ENCODE assay signal across 8 mouse cellular contexts in the genomic region with DNA sequence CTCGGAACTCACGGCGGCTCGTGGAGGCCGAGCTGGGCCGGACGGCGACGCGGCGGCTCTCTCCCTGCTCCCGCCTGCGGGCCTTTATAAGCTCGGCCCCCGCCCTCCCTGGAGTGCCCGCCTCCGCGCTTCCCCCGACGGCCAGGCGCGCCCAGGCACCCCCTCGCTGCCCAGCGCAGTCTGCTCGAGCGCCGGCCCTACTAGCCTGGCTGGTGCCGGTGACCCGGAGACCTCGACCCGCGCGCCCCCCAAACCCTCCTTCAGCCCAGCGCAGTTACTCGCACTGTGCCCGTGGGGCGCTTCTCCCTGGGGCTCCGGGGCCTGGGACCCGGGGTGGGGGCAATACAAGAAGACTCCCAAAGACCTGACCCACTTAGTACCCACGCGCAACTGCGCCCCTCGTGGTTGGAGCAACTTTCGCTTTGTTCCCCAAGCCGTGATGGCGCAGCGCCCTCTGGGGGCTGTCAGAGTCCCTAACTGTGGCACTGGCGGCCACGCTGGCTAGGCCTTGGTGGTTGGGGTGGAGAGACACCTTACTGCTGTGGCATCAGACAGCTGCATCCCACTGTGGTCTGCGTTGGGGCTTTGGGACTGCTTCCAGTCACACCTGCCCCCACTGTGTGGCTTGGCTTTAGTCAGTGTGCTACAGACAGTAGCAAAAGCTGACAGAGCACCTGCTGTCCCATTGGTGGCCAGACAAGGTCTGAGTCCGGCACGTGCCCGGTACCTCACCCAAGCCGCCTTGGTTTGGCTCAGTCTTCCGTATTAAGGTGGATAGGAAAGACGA. TPM values are rescaled to one million over a fixed set of nuclear protein-coding genes. Genes with fewer than 3 reads are reported as not detected.
DNase-seq lines count a peak whose midpoint lies in the region; ATAC-seq and TF ChIP-seq lines count a peak whose summit lies in the region.

Gene Piezo1 (minus strand): TSS at position 65 of the 787 bp plus-strand sequence.

- no peaks in the 10 kb centered on the region for H3K9me3 ChIP-seq in ES-E14 (ENCODE audit: control insufficient read depth, insufficient read depth, low read depth, low read length)
- no peaks in the 10 kb centered on the region for H3K9me3 ChIP-seq in lung, postnatal 0 days (ENCODE audit: low read length)

- peak; percentile 56 to 66 for ATAC-seq in hematopoietic stem cell, adult 5-6 weeks (replicated peaks in 1 of 2; ENCODE audit: insufficient read depth in 1 of 2, low FRiP score in 2 of 2, low TSS enrichment in 1 of 2, low read depth in 1 of 2, poor library complexity in 2 of 2, severe bottlenecking in 2 of 2)
- peak; percentile 91 for ATAC-seq in lung, postnatal 0 days

- H3K27ac ChIP-seq in ES-E14 (ENCODE audit: insufficient read depth, low read depth, low read length, poor library complexity, severe bottlenecking), result 0 out of 2 replicates have a peak within 1 kb of the TSS, but pooled peaks have one; percentile 29
- no peak within 1 kb of the TSS for H3K27ac ChIP-seq in cerebellum, adult 2 months (ENCODE audit: insufficient read depth, low read length)
- H3K27ac ChIP-seq in lung, postnatal 0 days (ENCODE audit: low read length), result peak within 1 kb of the TSS; percentile 93

- H3K9ac ChIP-seq in ES-E14 (ENCODE audit: insufficient read depth, low read depth, low read length, poor library complexity, severe bottlenecking), result peak within 1 kb of the TSS; percentile 97
- H3K9ac ChIP-seq in lung, postnatal 0 days (replicated peaks; ENCODE audit: low read depth), result peak within 1 kb of the TSS; percentile 84

- H3K4me3 ChIP-seq in ES-E14 (ENCODE audit: insufficient read depth in 1 of 2, low read depth in 1 of 2, low read length in 2 of 2, poor library complexity in 1 of 2, severe bottlenecking in 1 of 2), result peak within 1 kb of the TSS; percentile 87 to 92
- H3K4me3 ChIP-seq in cerebellum, adult 2 months (replicated peaks; ENCODE audit: insufficient read depth, low read depth, low read length), result no peak within 1 kb of the TSS
- peak within 1 kb of the TSS; percentile 83 for H3K4me3 ChIP-seq in lung, postnatal 0 days (ENCODE audit: low read depth, low read length)

- peak; percentile 79 for TF ChIP-seq CTCF in cerebellum, adult 2 months (IDR thresholded peaks at IDR 0.05; ENCODE audit: borderline replicate concordance, insufficient read depth, low read depth, low read length)
- peak; percentile 100 for TF ChIP-seq CTCF in lung, postnatal 0 days (IDR thresholded peaks at IDR 0.05)

- H3K4me1 ChIP-seq in ES-E14 (ENCODE audit: control insufficient read depth in 2 of 2, insufficient read depth in 2 of 2, low read length in 2 of 2, poor library complexity in 1 of 2), result peaks cover 4 to 32% of the 10 kb centered on the region in 2 experiments; a peak in 3 of 4 replicates
- peaks cover 10% of the 10 kb centered on the region; the same call in 1 of the 2 replicates for H3K4me1 ChIP-seq in cerebellum, adult 2 months (ENCODE audit: control insufficient read depth, insufficient read depth, low read length)
- H3K4me1 ChIP-seq in lung, postnatal 0 days (ENCODE audit: insufficient read depth, low read depth, low read length), result peaks cover 23% of the 10 kb centered on the region

- H3K4me2 ChIP-seq in lung, postnatal 0 days (replicated peaks; ENCODE audit: low read depth, low read length), result peak within 1 kb of the TSS; percentile 84

- no peak for DNase-seq in ES-E14 (ENCODE audit: low read depth, low spot score)
- peak; percentile 48 to 58 for DNase-seq in cerebellum, adult 2 months
- peak; percentile 87 for DNase-seq in forelimb bud, embryonic 11.5 days (ENCODE audit: low read depth, low spot score)
- peak; percentile 69 for DNase-seq in layer of hippocampus, adult 9-10 months (ENCODE audit: low spot score)
- peak; percentile 94 for DNase-seq in lung, postnatal 0 days (ENCODE audit: low spot score)
- DNase-seq in ovary, postnatal 10 days (ENCODE audit: low spot score), result peak; percentile 90
- peak; percentile 95 for DNase-seq in thymus, postnatal 14 days

- no peak for TF ChIP-seq POLR2A in cerebellum, adult 2 months (IDR thresholded peaks at IDR 0.05; ENCODE audit: borderline replicate concordance, insufficient read depth, low read length)

- 11% methylated on average over 56 of the region's 56 CpGs for WGBS in cerebellum, adult 2 months
- 13% methylated on average over 37 of the region's 56 CpGs for WGBS in lung, postnatal 0 days

- no peak for TF ChIP-seq EP300 in lung, postnatal 0 days (IDR thresholded peaks at IDR 0.05)

- in situ Hi-C loops in ES-E14 (cut with MboI; ENCODE audit: low sequenced_read_pairs in 2 of 2, unreplicated experiment in 2 of 2), result no loop called here

- H3K36me3 ChIP-seq in ES-E14 (ENCODE audit: control insufficient read depth, insufficient read depth, low read length, poor library complexity, severe bottlenecking), result peaks cover 3% of the 10 kb centered on the region; the same call in 1 of the 2 replicates
- no peaks in the 10 kb centered on the region for H3K36me3 ChIP-seq in lung, postnatal 0 days (ENCODE audit: insufficient read depth, low read length)

- no peaks in the 10 kb centered on the region; the same call in 1 of the 2 replicates for H3K27me3 ChIP-seq in cerebellum, adult 2 months (ENCODE audit: control insufficient read depth, insufficient read depth, low read length)
- H3K27me3 ChIP-seq in lung, postnatal 0 days (replicated peaks; ENCODE audit: insufficient read depth, low read length), result no peaks in the 10 kb centered on the region

TF ChIP-seq in ES-E14, 5 proteins besides CTCF, POLR2A, EP300 and RAD21:
- TF ChIP-seq ZC3H11A (IDR thresholded peaks at IDR 0.05; ENCODE audit: borderline replicate concordance, low read depth, low read length), result 0 out of 2 replicates have a peak, but pooled peaks have one; percentile 3
- no peak for TF ChIP-seq CHD2 (IDR thresholded peaks at IDR 0.05; ENCODE audit: low read depth, low read length)
- no peak for TF ChIP-seq HCFC1 (IDR thresholded peaks at IDR 0.05; ENCODE audit: borderline replicate concordance, insufficient read depth, low read length)
- no peak for TF ChIP-seq MAFK (IDR thresholded peaks at IDR 0.05; ENCODE audit: insufficient read depth, low read depth, low read length)

RNA-seq across cellular contexts. Expression of gene Piezo1, which starts in this region (rescaled TPM):
- total RNA-seq in ES-E14 (2012; rRNA removed), result 204 and 335 TPM in 2 replicates
- 4.2 and 4.5 TPM in 2 replicates for polyA plus RNA-seq in cerebellum, adult 2 months (2012; rRNA removed)
- 12.9 and 23.6 TPM in 2 replicates for total RNA-seq in hematopoietic stem cell, adult 5-6 weeks (2017)
- polyA plus RNA-seq in lung, postnatal 0 days (2015; fragmentation: Nextera tagmentation; extraction: Ambion mirVana), result 27.3 and 31.3 TPM in 2 replicates
